Mouse (Mus musculus): ENCODE data around the gene Vps53.

GRCm38 (mm10) chr11:76196977-76197469 is 17.6 kb upstream of the Vps53 start:
- no peak for TF ChIP-seq CTCF (IDR thresholded peaks at IDR 0.05; ENCODE audit: insufficient read depth, low read depth, low read length)
- TF ChIP-seq POLR2A (IDR thresholded peaks at IDR 0.05; ENCODE audit: insufficient read depth, low read depth, low read length) = no peak
